Mouse (Mus musculus) lung, postnatal 0 days (tissue): ENCODE measurements at regions not wholly inside any gene's neighbourhood (a gene's known extent, or its start where the extent isn't known, plus 50 kb on each side); places are given as distances from the start of the nearest gene placed in this dataset.
A peak's percentile ranks its signal among the peaks of the same experiment; 100 is the strongest.

Experiments
- CTCF ChIP-seq: IDR thresholded peaks from 2 replicates; pipeline ENCODE4 v1.5.1; 2016; ENCODE audit warnings: antibody characterized with exemption, mild to moderate bottlenecking
- EP300 ChIP-seq: IDR thresholded peaks from 2 replicates; pipeline ENCODE4 v1.6.1; 2016; ENCODE audit warnings: antibody characterized with exemption, mild to moderate bottlenecking, control low read depth

DNA sequence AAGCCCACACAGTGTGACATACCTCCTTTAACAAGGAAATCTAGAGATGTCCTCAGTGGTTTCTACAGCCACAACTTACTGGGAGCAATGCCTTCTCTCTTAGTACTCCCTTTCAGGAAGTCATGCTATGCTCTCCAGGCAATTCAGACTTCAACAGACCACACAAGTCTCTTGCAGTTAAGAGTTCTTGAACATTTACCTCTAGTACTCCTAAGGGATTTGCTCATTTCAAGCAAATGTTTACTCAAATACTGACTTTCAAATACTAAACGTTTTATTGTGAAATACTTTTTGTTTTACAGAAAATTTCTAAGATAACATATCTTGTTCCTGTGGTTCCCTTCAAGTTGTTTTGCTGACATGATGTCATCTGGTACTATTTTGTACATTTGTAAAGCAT, 114.6 kb upstream of the Gm21293 start:
- no peak for TF ChIP-seq CTCF
- peak; percentile 72 for TF ChIP-seq EP300
